Mouse (Mus musculus): ENCODE results near the gene Oprm1. TPM values are rescaled to one million over a fixed set of nuclear protein-coding genes. Genes with fewer than 3 reads are reported as not detected.

Oprm1 gene
- polyA plus RNA-seq, 1 experiment from 2014 or later, result 0.62 TPM

DNA sequence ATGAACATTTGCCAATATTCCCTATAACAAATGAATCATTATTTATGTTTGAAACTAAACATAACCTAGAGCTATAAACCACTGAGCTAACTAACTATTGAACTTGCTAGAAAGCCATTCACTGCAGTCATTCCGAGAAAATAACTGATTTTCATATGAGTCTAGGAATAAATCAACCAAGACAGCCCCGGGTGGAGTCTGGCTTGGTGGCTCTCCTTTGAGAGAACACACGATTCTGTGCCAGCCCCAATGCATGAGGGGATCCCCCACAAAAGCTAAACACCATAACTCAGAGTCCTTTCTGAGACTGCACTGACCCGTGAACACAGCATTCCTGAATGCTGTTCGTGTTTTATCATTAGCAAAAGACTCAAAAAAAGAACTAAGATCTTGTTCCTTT, 302.0 kb downstream of the Oprm1 start:
- Histone ChIP-seq H3K9me3 (replicated peaks; ENCODE audit: control insufficient read depth, low read length) (no peaks in the 10 kb centered on the region), H3K9ac (ENCODE audit: low read length) (no peak overlapping the region), H3K4me1 (ENCODE audit: control insufficient read depth, insufficient read depth, low read length) (no peaks in the 10 kb centered on the region), H3K4me2 (ENCODE audit: low read length) (no peak overlapping the region), H3K36me3 (ENCODE audit: control insufficient read depth, insufficient read depth, low read length) (no peaks in the 10 kb centered on the region), H3K27me3 (replicated peaks; ENCODE audit: control insufficient read depth, insufficient read depth, low read length) (no peaks in the 10 kb centered on the region), H3K4me3 (ENCODE audit: low read depth, low read length) (no peak overlapping the region), H3K27ac (ENCODE audit: low read depth, low read length) (no peak overlapping the region)
- ATAC-seq (no peak), DNase-seq (ENCODE audit: low spot score) (no peak)
- 62% methylated on average over 5 of the region's 5 CpGs for WGBS

DNA sequence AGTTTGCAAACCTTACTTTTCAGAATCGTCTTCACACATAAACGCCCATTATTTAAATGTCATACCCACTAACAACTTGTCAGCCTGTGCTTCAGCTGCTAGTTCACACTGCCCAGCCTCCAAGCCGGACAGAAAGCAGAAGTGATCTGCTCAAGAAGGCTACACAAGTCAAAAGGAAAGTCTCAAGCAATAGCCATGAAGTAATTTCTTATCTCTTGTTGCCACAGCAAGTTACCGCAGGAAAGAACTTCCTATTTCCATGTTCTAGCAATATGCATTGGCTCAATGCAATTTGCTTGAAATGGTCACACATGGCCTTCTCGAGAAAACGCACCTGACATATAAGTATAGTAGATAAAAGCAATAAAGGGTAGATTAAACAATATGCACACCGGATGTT, 304.7 kb downstream of the Oprm1 start:
- ATAC-seq (no peak), DNase-seq (ENCODE audit: low spot score) (no peak)
- Histone ChIP-seq H3K36me3 (ENCODE audit: control insufficient read depth, insufficient read depth, low read length) (no peaks in the 10 kb centered on the region), H3K4me1 (ENCODE audit: control insufficient read depth, insufficient read depth, low read length) (no peaks in the 10 kb centered on the region), H3K9ac (ENCODE audit: low read length) (no peak overlapping the region), H3K9me3 (replicated peaks; ENCODE audit: control insufficient read depth, low read length) (no peaks in the 10 kb centered on the region), H3K4me3 (ENCODE audit: low read depth, low read length) (no peak overlapping the region), H3K27me3 (replicated peaks; ENCODE audit: control insufficient read depth, insufficient read depth, low read length) (no peaks in the 10 kb centered on the region), H3K4me2 (ENCODE audit: low read length) (no peak overlapping the region), H3K27ac (ENCODE audit: low read depth, low read length) (no peak overlapping the region)
- 91% methylated on average over 7 of the region's 7 CpGs for WGBS

- ATAC-seq, result no peak
- WGBS, result 91% methylated on average over 9 of the region's 9 CpGs
Observed at GRCm38 (mm10) chr10:7063752-7064457, 305.6 kb downstream of the Oprm1 start.

GRCm38 (mm10) chr10:7068608-7069007, 310.3 kb downstream of the Oprm1 start:
- H3K27ac ChIP-seq (ENCODE audit: low read depth, low read length), result no peak overlapping the region

More at GRCm38 (mm10) chr10:7063752-7064457, 305.6 kb downstream of the Oprm1 start:
- Histone ChIP-seq H3K4me1 (ENCODE audit: control insufficient read depth, insufficient read depth, low read length) (no peaks in the 10 kb centered on the region), H3K4me2 (ENCODE audit: low read length) (no peak overlapping the region), H3K9me3 (replicated peaks; ENCODE audit: control insufficient read depth, low read length) (no peaks in the 10 kb centered on the region), H3K9ac (ENCODE audit: low read length) (no peak overlapping the region), H3K27me3 (replicated peaks; ENCODE audit: control insufficient read depth, insufficient read depth, low read length) (no peaks in the 10 kb centered on the region), H3K4me3 (ENCODE audit: low read depth, low read length) (no peak overlapping the region), H3K27ac (ENCODE audit: low read depth, low read length) (no peak overlapping the region), H3K36me3 (ENCODE audit: control insufficient read depth, insufficient read depth, low read length) (no peaks in the 10 kb centered on the region)
- DNase-seq (ENCODE audit: low spot score), result no peak

GRCm38 (mm10) chr10:7069090-7069489, 310.8 kb downstream of the Oprm1 start:
- H3K4me2 ChIP-seq (ENCODE audit: low read length), result no peak overlapping the region
- WGBS, result 91% methylated on average over 2 of the region's 2 CpGs
- DNase-seq (ENCODE audit: low spot score), result no peak
- no peaks in the 10 kb centered on the region for H3K4me1 ChIP-seq (ENCODE audit: control insufficient read depth, insufficient read depth, low read length)
- no peak overlapping the region for H3K27ac ChIP-seq (ENCODE audit: low read depth, low read length)
- no peak overlapping the region for H3K9ac ChIP-seq (ENCODE audit: low read length)
- H3K27me3 ChIP-seq (replicated peaks; ENCODE audit: control insufficient read depth, insufficient read depth, low read length), result no peaks in the 10 kb centered on the region
- no peaks in the 10 kb centered on the region for H3K36me3 ChIP-seq (ENCODE audit: control insufficient read depth, insufficient read depth, low read length)
- ATAC-seq, result no peak
- H3K9me3 ChIP-seq (replicated peaks; ENCODE audit: control insufficient read depth, low read length), result no peaks in the 10 kb centered on the region
- no peak overlapping the region for H3K4me3 ChIP-seq (ENCODE audit: low read depth, low read length)

More at GRCm38 (mm10) chr10:7068608-7069007, 310.3 kb downstream of the Oprm1 start:
- 74% methylated on average over 12 of the region's 12 CpGs for WGBS
- DNase-seq (ENCODE audit: low spot score) (no peak), ATAC-seq (no peak)
- Histone ChIP-seq H3K4me1 (ENCODE audit: control insufficient read depth, insufficient read depth, low read length) (no peaks in the 10 kb centered on the region), H3K36me3 (ENCODE audit: control insufficient read depth, insufficient read depth, low read length) (no peaks in the 10 kb centered on the region), H3K27me3 (replicated peaks; ENCODE audit: control insufficient read depth, insufficient read depth, low read length) (no peaks in the 10 kb centered on the region), H3K9ac (ENCODE audit: low read length) (no peak overlapping the region), H3K4me3 (ENCODE audit: low read depth, low read length) (no peak overlapping the region), H3K4me2 (ENCODE audit: low read length) (no peak overlapping the region), H3K9me3 (replicated peaks; ENCODE audit: control insufficient read depth, low read length) (no peaks in the 10 kb centered on the region)

DNA sequence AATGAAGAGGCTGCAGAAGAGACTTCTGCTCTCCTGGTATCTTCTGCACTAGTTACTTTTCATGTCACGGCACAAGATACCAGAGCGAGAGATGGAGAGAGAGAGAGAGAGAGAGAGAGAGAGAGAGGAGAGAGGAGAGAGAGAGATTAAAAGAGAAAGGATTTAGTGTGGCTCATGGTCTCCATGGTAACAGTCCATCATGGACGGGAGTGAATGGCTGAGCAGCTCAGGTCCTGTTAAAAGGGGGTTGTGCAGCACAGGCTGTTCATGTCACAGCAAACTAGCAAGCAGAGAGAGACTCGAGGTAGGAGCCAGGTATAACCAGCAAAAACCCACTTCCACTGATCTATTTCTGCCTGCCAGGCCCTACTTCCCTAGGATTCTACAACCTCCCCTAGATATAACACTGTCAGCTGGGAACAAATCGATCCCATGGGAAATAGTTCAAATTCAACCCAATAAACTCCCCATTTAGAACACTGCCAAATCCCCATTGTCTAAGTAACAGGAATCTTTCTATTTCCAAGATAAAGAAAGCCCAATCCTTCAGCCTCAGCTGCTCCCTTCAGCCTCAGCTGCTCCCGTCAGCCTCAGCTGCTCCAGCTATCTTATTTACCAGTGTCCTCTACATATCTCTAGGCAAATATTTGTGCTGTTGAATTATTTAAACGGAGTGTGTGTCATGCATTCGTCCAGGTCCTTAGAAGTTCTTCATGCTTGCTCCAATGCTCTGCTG, 312.0 kb downstream of the Oprm1 start:
- Histone ChIP-seq H3K4me3 (ENCODE audit: low read depth, low read length) (no peak overlapping the region), H3K9me3 (replicated peaks; ENCODE audit: control insufficient read depth, low read length) (no peaks in the 10 kb centered on the region), H3K9ac (ENCODE audit: low read length) (no peak overlapping the region), H3K4me1 (ENCODE audit: control insufficient read depth, insufficient read depth, low read length) (no peaks in the 10 kb centered on the region), H3K27ac (ENCODE audit: low read depth, low read length) (no peak overlapping the region), H3K4me2 (ENCODE audit: low read length) (no peak overlapping the region), H3K27me3 (replicated peaks; ENCODE audit: control insufficient read depth, insufficient read depth, low read length) (no peaks in the 10 kb centered on the region), H3K36me3 (ENCODE audit: control insufficient read depth, insufficient read depth, low read length) (no peaks in the 10 kb centered on the region)
- DNase-seq (ENCODE audit: low spot score) (peak; percentile 38), ATAC-seq (peak; percentile 69; the same call in 1 of the 2 replicates)
- 42% methylated on average over 8 of the region's 8 CpGs for WGBS

GRCm38 (mm10) chr10:7070924-7071323, 312.6 kb downstream of the Oprm1 start:
- no peak overlapping the region for H3K4me2 ChIP-seq (ENCODE audit: low read length)
- H3K27ac ChIP-seq (ENCODE audit: low read depth, low read length), result no peak overlapping the region
- DNase-seq (ENCODE audit: low spot score), result no peak
- H3K4me1 ChIP-seq (ENCODE audit: control insufficient read depth, insufficient read depth, low read length), result no peaks in the 10 kb centered on the region
- H3K9ac ChIP-seq (ENCODE audit: low read length), result no peak overlapping the region
- H3K9me3 ChIP-seq (replicated peaks; ENCODE audit: control insufficient read depth, low read length), result no peaks in the 10 kb centered on the region
- H3K36me3 ChIP-seq (ENCODE audit: control insufficient read depth, insufficient read depth, low read length), result no peaks in the 10 kb centered on the region
- 89% methylated on average over 5 of the region's 5 CpGs for WGBS
- no peaks in the 10 kb centered on the region for H3K27me3 ChIP-seq (replicated peaks; ENCODE audit: control insufficient read depth, insufficient read depth, low read length)
- ATAC-seq, result no peak
- no peak overlapping the region for H3K4me3 ChIP-seq (ENCODE audit: low read depth, low read length)

DNA sequence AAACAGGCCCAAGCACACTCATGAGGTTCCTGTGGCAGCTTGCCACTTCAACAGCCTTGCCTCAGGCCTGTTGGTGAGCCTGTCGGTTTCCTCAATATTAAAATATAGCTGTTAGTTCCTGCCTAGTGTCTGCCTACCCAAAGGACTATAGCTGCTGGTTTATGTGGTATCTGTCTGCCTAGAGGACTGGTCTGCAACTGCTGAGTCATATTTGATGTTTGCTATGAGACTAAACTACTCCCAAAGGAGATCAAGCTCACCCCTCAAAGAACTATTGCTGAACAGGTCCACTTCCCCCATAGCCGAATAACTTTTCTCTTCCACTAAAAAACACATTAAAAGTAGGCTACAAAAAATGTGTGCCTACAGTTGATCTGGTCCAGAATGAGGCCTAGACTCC, 315.9 kb downstream of the Oprm1 start:
- DNase-seq (ENCODE audit: low spot score) (no peak), ATAC-seq (no peak)
- Histone ChIP-seq H3K4me1 (ENCODE audit: control insufficient read depth, insufficient read depth, low read length) (no peaks in the 10 kb centered on the region), H3K4me2 (ENCODE audit: low read length) (no peak overlapping the region), H3K27me3 (replicated peaks; ENCODE audit: control insufficient read depth, insufficient read depth, low read length) (no peaks in the 10 kb centered on the region), H3K4me3 (ENCODE audit: low read depth, low read length) (no peak overlapping the region), H3K9ac (ENCODE audit: low read length) (no peak overlapping the region), H3K9me3 (replicated peaks; ENCODE audit: control insufficient read depth, low read length) (no peaks in the 10 kb centered on the region), H3K36me3 (ENCODE audit: control insufficient read depth, insufficient read depth, low read length) (no peaks in the 10 kb centered on the region), H3K27ac (ENCODE audit: low read depth, low read length) (no peak overlapping the region)
- WGBS, result 92% methylated on average over 2 of the region's 2 CpGs

GRCm38 (mm10) chr10:7075661-7076060, 317.4 kb downstream of the Oprm1 start:
- 80% methylated on average over 2 of the region's 2 CpGs for WGBS
- Histone ChIP-seq H3K4me2 (ENCODE audit: low read length) (no peak overlapping the region), H3K9ac (ENCODE audit: low read length) (no peak overlapping the region), H3K4me3 (ENCODE audit: low read depth, low read length) (no peak overlapping the region), H3K9me3 (replicated peaks; ENCODE audit: control insufficient read depth, low read length) (no peaks in the 10 kb centered on the region), H3K27ac (ENCODE audit: low read depth, low read length) (no peak overlapping the region), H3K36me3 (ENCODE audit: control insufficient read depth, insufficient read depth, low read length) (no peaks in the 10 kb centered on the region), H3K4me1 (ENCODE audit: control insufficient read depth, insufficient read depth, low read length) (no peaks in the 10 kb centered on the region), H3K27me3 (replicated peaks; ENCODE audit: control insufficient read depth, insufficient read depth, low read length) (no peaks in the 10 kb centered on the region)
- no peak for DNase-seq (ENCODE audit: low spot score)
- no peak for ATAC-seq
